Mouse (Mus musculus) embryonic facial prominence, embryonic 12.5 days (tissue): ENCODE data around the gene Spesp1. TPM values are rescaled to one million over a fixed set of nuclear protein-coding genes. Genes with fewer than 3 reads are reported as not detected.

Source experiments
- microRNA-seq: library from miRNA; unstranded; fragments of <30 nt; microRNA quantifications from one replicate; pipeline ENCODE4, GENCODE M21; 2017
- polyA plus RNA-seq: library from polyadenylated mRNA; unstranded; fragments of >200 nt; fragmentation: Nextera tagmentation; extraction: Ambion mirVana; gene quantifications from 2 replicates; pipeline ENCODE4 v1.2.1, GENCODE M21; 2016

Spesp1 gene
- polyA plus RNA-seq, 1 experiment from 2014 or later, result not detected

Small RNA genes lying within 50 kb of the gene (microRNA-seq; reads per million reads assigned to microRNA genes)
- not detected for gene Gm25603

Other genes starting within 250 kb of the Spesp1 start
- gene Glce, start 159.6 kb downstream of the Spesp1 start, polyA plus RNA-seq, result 34.7 and 37.1 TPM in 2 replicates
- gene Anp32a, start 59.1 kb upstream of the Spesp1 start, polyA plus RNA-seq, result 208 and 235 TPM in 2 replicates